Mouse (Mus musculus) limb, embryonic 11.5 days (tissue): ENCODE measurements around the gene Stx8. TPM values are rescaled to one million over a fixed set of nuclear protein-coding genes. Genes with fewer than 3 reads are reported as not detected.

Source experiments
- ATAC-seq: fragments of 200-750 bp; cut with Nextera tagmentation; 2 replicates; pipeline ENCODE4 v1.8.0; 2017; ENCODE audit warnings: low read depth; ENCODE audit not compliant: insufficient number of reproducible peaks, low FRiP score, low TSS enrichment
- DNase-seq: peaks from one replicate; pipeline ENCODE4 v3.0.0-alpha.2; 2015; ENCODE audit warnings: low spot score
- H3K27ac ChIP-seq: fragments of 300-500 bp; sonication (generic); replicated peaks from 2 replicates; pipeline ENCODE4 v1.5.1; 2014; ENCODE audit warnings: low read depth, mild to moderate bottlenecking, low read length
- H3K27me3 ChIP-seq: fragments of 300-500 bp; sonication (generic); 2 replicates; pipeline ENCODE4 v1.6.1; 2014; ENCODE audit warnings: mild to moderate bottlenecking, low read length, mixed read lengths; ENCODE audit not compliant: control insufficient read depth, insufficient read depth
- H3K36me3 ChIP-seq: fragments of 300-500 bp; sonication (generic); 2 replicates; pipeline ENCODE4 v1.6.1; 2014; ENCODE audit warnings: mild to moderate bottlenecking, low read length, moderate library complexity, mixed read lengths; ENCODE audit not compliant: control insufficient read depth, insufficient read depth
- H3K4me1 ChIP-seq: fragments of 300-500 bp; sonication (generic); 2 replicates; pipeline ENCODE4 v1.6.1; 2014; ENCODE audit warnings: low read length, mixed read lengths; ENCODE audit not compliant: control insufficient read depth, insufficient read depth
- H3K4me2 ChIP-seq: fragments of 300-500 bp; sonication (generic); 2 replicates; pipeline ENCODE4 v1.6.1; 2014; ENCODE audit warnings: low read depth, mild to moderate bottlenecking, moderate library complexity; ENCODE audit not compliant: severe bottlenecking
- H3K4me3 ChIP-seq: fragments of 300-500 bp; sonication (generic); 2 replicates; pipeline ENCODE4 v1.5.1; 2014; ENCODE audit warnings: low read depth, low read length
- H3K9ac ChIP-seq: fragments of 300-500 bp; sonication (generic); 2 replicates; pipeline ENCODE4 v1.6.1; 2014; ENCODE audit warnings: mild to moderate bottlenecking, low read length
- H3K9me3 ChIP-seq: fragments of 300-500 bp; sonication (generic); 2 replicates; pipeline ENCODE4 v1.6.1; 2016; ENCODE audit warnings: low read length; ENCODE audit not compliant: control insufficient read depth
- WGBS: fragments of 180-500 bp; shearing (Covaris S2); extraction: QIAGEN DNeasy Blood & Tissue Kit; methylation state at CpG from one replicate; pipeline ENCODE4 v1.1.7; 2014; 5-methylcytosine and 5-hydroxymethylcytosine counted together
- polyA plus RNA-seq: library from polyadenylated mRNA; unstranded; fragments of >200 nt; fragmentation: Nextera tagmentation; extraction: Ambion mirVana; gene quantifications from 2 replicates; pipeline ENCODE4 v1.2.1, GENCODE M21; 2014

The Stx8 gene
- polyA plus RNA-seq, 1 experiment from 2014 or later, result 49.8 TPM

GRCm38 (mm10) chr11:68185647-68186046 is 219.7 kb downstream of the Stx8 start:
- Histone ChIP-seq H3K4me3 (no peak overlapping the region), H3K27me3 (no peaks in the 10 kb centered on the region), H3K4me1 (peaks cover 11% of the 10 kb centered on the region; the same call in 1 of the 2 replicates), H3K9ac (no peak overlapping the region), H3K36me3 (no peaks in the 10 kb centered on the region), H3K4me2 (no peak overlapping the region), H3K27ac (no peak overlapping the region), H3K9me3 (no peaks in the 10 kb centered on the region)
- WGBS, result 86% methylated on average over 3 of the region's 3 CpGs
- ATAC-seq, result no peak
- no peak for DNase-seq

GRCm38 (mm10) chr11:68187242-68187641 is 221.2 kb downstream of the Stx8 start:
- Histone ChIP-seq H3K9ac (no peak overlapping the region), H3K9me3 (no peaks in the 10 kb centered on the region), H3K4me2 (no peak overlapping the region), H3K27me3 (no peaks in the 10 kb centered on the region), H3K4me1 (peaks cover 11% of the 10 kb centered on the region; the same call in 1 of the 2 replicates), H3K27ac (no peak overlapping the region), H3K36me3 (no peaks in the 10 kb centered on the region), H3K4me3 (no peak overlapping the region)
- 69% methylated on average over 8 of the region's 8 CpGs for WGBS
- DNase-seq (no peak), ATAC-seq (no peak)

- no peak for ATAC-seq
- no peaks in the 10 kb centered on the region for H3K27me3 ChIP-seq
- no peaks in the 10 kb centered on the region for H3K9me3 ChIP-seq
- 55% methylated on average over 12 of the region's 12 CpGs for WGBS
- H3K36me3 ChIP-seq, result no peaks in the 10 kb centered on the region
- H3K4me1 ChIP-seq, result peaks cover 22% of the 10 kb centered on the region
- H3K4me3 ChIP-seq, result no peak overlapping the region
- peak; percentile 53 for DNase-seq
- H3K27ac ChIP-seq, result peak overlapping the region; percentile 68
- peak overlapping the region; percentile 19; the same call in 1 of the 2 replicates for H3K9ac ChIP-seq
- no peak overlapping the region for H3K4me2 ChIP-seq
Observed at GRCm38 (mm10) chr11:68188695-68189201, 222.8 kb downstream of the Stx8 start.

- no peak overlapping the region for H3K9ac ChIP-seq
- WGBS, result 86% methylated on average over 5 of the region's 5 CpGs
- no peak overlapping the region for H3K27ac ChIP-seq
- no peaks in the 10 kb centered on the region for H3K27me3 ChIP-seq
- H3K9me3 ChIP-seq, result no peaks in the 10 kb centered on the region
- DNase-seq (no peak), ATAC-seq (no peak)
- H3K4me2 ChIP-seq, result no peak overlapping the region
- H3K4me1 ChIP-seq, result peaks cover 40% of the 10 kb centered on the region
- H3K36me3 ChIP-seq, result no peaks in the 10 kb centered on the region
- no peak overlapping the region for H3K4me3 ChIP-seq
Observed at GRCm38 (mm10) chr11:68190849-68191248, 224.9 kb downstream of the Stx8 start.

GRCm38 (mm10) chr11:68195168-68195567 is 229.2 kb downstream of the Stx8 start:
- peak overlapping the region; percentile 81 for H3K27ac ChIP-seq
- DNase-seq (no peak), ATAC-seq (peak; percentile 23; the same call in 1 of the 2 replicates)
- no peak overlapping the region for H3K4me2 ChIP-seq
- no peaks in the 10 kb centered on the region for H3K9me3 ChIP-seq
- no peaks in the 10 kb centered on the region for H3K27me3 ChIP-seq
- no peaks in the 10 kb centered on the region for H3K36me3 ChIP-seq
- H3K9ac ChIP-seq, result no peak overlapping the region
- H3K4me3 ChIP-seq, result no peak overlapping the region
- 57% methylated on average over 6 of the region's 6 CpGs for WGBS
- peaks cover 56% of the 10 kb centered on the region for H3K4me1 ChIP-seq

GRCm38 (mm10) chr11:68195693-68196176 is 229.7 kb downstream of the Stx8 start:
- Histone ChIP-seq H3K27me3 (no peaks in the 10 kb centered on the region), H3K27ac (peak overlapping the region; percentile 81), H3K4me2 (no peak overlapping the region), H3K9me3 (no peaks in the 10 kb centered on the region), H3K4me3 (no peak overlapping the region), H3K36me3 (no peaks in the 10 kb centered on the region), H3K9ac (peak overlapping the region; percentile 23; the same call in 1 of the 2 replicates), H3K4me1 (peaks cover 61% of the 10 kb centered on the region)
- WGBS, result 31% methylated on average over 10 of the region's 10 CpGs
- peak; percentile 81 for DNase-seq
- ATAC-seq, result peak; percentile 77

GRCm38 (mm10) chr11:68196566-68196965 is 230.6 kb downstream of the Stx8 start:
- DNase-seq (no peak), ATAC-seq (peak; percentile 24; the same call in 1 of the 2 replicates)
- H3K9me3 ChIP-seq, result no peaks in the 10 kb centered on the region
- H3K27ac ChIP-seq, result peak overlapping the region; percentile 81; the same call in 1 of the 2 replicates
- peaks cover 65% of the 10 kb centered on the region for H3K4me1 ChIP-seq
- no peaks in the 10 kb centered on the region for H3K36me3 ChIP-seq
- H3K4me2 ChIP-seq, result no peak overlapping the region
- no peak overlapping the region for H3K9ac ChIP-seq
- no peaks in the 10 kb centered on the region for H3K27me3 ChIP-seq
- 53% methylated on average over 6 of the region's 6 CpGs for WGBS
- H3K4me3 ChIP-seq, result no peak overlapping the region

GRCm38 (mm10) chr11:68197471-68197870 is 231.5 kb downstream of the Stx8 start:
- no peak for ATAC-seq
- no peak overlapping the region for H3K9ac ChIP-seq
- H3K36me3 ChIP-seq, result no peaks in the 10 kb centered on the region
- H3K4me3 ChIP-seq, result no peak overlapping the region
- no peak overlapping the region for H3K4me2 ChIP-seq
- H3K27me3 ChIP-seq, result no peaks in the 10 kb centered on the region
- WGBS, result 81% methylated on average over 11 of the region's 11 CpGs
- H3K4me1 ChIP-seq, result peaks cover 72% of the 10 kb centered on the region
- no peaks in the 10 kb centered on the region for H3K9me3 ChIP-seq
- no peak for DNase-seq
- no peak overlapping the region for H3K27ac ChIP-seq

- ATAC-seq (no peak), DNase-seq (no peak)
- Histone ChIP-seq H3K9ac (no peak overlapping the region), H3K4me1 (peaks cover 67% of the 10 kb centered on the region), H3K27ac (no peak overlapping the region), H3K36me3 (no peaks in the 10 kb centered on the region), H3K4me2 (no peak overlapping the region), H3K9me3 (no peaks in the 10 kb centered on the region), H3K4me3 (no peak overlapping the region), H3K27me3 (no peaks in the 10 kb centered on the region)
- 59% methylated on average over 10 of the region's 10 CpGs for WGBS
Observed at GRCm38 (mm10) chr11:68198696-68199095, 232.7 kb downstream of the Stx8 start.
